Mouse (Mus musculus) thymus, postnatal 25 days (tissue): ENCODE data around the gene Klra8.
"Not testable (repeated sequence)": the region's sequence is repeated elsewhere in the genome, so short reads cannot be mapped to it uniquely, and the experiment has no call there.

Experiments used
- DNase-seq: peaks from one replicate; pipeline ENCODE4 v3.0.0; 2022

Klra8 gene

DNA sequence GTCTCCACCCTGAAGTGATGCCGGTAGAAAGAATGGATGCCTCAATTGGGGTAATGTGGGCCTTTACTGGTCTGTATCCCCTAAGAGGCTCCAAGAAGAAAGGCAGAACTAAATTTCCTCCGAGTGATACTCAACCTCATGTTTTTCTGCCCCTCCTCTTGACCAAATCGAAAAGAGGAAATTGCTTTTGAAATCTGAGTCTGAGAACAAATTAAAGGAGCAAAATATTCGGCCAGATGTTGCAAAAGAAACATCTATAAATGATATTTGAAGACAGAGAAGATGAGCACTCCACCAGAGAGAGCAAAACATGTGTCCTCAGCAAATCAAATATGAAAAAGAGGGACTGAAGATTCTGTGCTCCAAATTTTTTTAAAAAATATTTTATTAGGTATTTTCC, at the start of gene Klra8:
Gene Klra8 (minus strand): TSS at position 101 of the 400 bp plus-strand sequence.
- DNase-seq: not testable (repeated sequence)

DNA sequence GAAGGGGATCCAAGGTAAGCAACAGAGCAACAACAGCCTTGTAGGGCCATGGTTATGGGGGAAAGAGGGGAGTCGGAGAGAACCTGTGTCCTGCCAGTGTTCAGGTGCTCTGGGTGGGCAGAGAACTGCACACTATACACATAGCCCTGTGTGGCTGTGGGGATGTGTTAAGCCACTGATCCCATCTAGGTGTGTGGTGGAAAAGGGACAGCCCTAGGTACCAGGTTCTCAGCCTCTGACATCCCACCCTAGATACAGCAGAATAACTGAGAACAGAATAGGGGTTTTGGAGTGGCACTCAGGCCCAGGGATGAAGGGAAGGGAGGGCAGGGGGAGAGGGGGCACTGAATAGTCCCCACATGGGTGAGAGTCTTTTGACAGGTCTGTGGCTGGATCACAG, 19.2 kb downstream of the Klra8 start:
- DNase-seq: no peak

DNA sequence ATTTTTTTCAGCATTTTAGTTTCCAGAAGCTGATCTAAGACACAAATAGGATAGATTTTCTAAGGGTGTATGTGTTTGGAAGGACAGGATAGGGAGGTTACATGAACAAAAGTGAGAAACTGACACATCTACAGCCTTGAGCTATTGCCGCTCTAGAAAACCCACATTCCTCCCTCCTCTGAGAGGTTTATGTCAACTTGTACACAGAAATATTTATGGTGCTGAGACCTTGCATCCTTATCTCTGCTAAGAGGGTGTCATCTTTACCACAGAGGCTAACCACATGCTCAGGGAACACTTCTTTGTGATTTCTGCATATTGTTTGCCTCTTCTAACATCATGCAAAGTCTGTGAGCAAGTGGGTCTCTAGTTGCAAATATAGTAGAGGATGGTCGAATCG, 27.0 kb downstream of the Klra8 start:
- DNase-seq: not testable (repeated sequence)

DNA sequence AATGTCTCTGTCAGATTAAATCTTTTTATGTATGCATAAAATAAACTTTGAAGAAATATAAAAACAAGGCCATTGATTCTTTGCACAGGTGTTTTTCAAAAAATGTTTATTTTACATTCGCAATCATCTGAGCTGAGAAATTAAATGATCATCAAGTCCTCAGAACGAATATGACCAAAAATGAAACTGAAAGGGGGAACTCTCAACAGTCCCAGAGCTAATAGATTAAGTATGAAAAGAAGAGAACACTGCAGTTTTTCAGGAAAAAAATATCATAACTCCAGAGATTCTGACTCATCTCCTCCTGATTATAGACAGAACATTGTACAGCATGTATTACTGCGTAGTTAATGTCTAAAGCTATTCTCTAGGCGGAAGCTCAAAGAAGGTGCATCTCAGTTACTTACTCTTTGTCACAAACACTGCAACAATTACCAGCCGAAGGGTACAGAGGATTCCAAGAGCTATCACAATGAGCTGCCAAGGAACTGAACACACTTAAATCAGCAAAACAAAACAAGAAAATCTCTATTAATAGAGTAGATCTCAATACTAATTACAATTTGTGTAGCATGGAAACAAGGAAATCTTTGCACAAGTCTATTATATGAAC, 37.3 kb downstream of the Klra8 start:
- DNase-seq: no peak

DNA sequence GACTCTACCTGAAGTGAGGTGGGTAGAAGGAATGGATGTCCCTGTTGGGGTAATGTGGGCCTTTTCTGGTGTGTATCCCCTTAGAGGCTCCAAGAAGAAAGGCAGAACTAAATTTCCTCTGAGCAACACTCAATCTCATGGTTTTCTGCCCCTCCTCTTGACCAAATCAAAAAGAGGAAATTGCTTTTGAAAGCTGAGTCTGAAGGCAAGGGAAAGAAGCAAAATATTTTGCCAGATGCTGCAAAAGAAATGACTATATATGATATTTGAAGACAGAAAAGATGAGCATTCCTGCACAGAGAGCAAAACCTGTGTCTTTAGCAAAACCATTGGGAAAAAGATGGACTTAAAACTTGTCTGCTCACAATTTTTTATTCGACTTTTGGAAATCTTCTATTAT, 62.5 kb downstream of the Klra8 start, which contains the start of gene Klra4:
Gene Klra4 (minus strand): TSS at position 101 of the 400 bp plus-strand sequence.
- DNase-seq: not testable (repeated sequence)
